Mouse (Mus musculus) thymus, postnatal 14 days (tissue): ENCODE measurements around the gene Esp38.
"Not testable (repeated sequence)": the region's sequence is repeated elsewhere in the genome, so short reads cannot be mapped to it uniquely, and the experiment has no call there.

ENCODE experiments used
- DNase-seq: peaks from one replicate; pipeline ENCODE4 v3.0.0; 2021

Esp38 gene

DNA sequence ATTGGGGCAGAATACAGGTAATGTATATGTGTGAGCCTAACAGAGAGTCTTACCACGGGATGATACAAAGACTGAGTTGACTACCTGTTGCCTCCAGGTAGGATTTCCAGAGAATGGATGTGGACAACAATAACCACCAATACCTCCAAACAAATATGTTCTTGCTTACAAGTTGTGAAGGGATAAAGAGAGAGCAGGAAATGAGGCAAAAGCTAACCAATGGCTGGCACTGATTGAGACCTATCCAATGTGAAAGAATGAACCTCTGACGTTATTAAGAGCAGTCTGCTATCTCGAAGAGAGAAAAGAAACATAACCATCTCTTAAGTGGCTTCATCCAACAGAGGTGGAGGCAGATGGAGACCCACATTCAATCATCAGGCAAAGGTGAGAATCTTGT, at the start of gene Esp38:
Gene Esp38 (plus strand): TSS at position 301 of the 400 bp plus-strand sequence.
- no peak for DNase-seq

DNA sequence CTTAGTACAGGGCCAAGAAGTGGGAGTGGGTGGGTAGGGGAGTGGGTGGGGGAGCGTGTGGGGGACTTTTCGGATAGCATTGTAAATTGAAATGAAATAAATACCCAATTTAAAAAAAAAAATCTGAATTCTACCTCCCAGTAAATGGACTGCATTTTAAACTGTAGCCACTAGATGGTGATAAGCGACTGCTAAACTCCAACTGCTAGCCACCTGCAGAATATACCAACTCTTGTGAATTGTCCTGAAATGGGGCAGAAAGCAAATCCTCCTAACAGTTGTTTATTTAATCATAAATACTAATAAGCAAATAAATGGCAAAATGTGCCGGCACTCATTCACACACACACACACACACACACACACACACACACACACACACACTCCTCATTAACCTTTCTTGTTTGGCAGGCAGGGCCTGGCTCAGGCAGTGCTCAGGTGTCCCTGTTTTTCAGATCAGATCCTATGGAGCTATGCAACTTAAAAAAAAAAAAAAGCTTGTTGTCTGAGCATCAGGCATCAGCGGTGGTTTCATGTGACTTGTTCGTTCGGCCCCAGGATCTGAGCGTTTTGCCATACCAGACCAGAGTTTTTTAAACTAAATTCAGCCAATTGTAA, 47.3 kb upstream of the Esp38 start:
- DNase-seq: not testable (repeated sequence)
